Mouse (Mus musculus): Measurements from ENCODE around the gene Wipi2.

The Wipi2 gene

GRCm38 (mm10) chr5:142692971-142693737 lies 65.7 kb downstream of the Wipi2 start:
- WGBS = 39% methylated on average over 12 of the region's 12 CpGs

- WGBS = 35% methylated on average over 8 of the region's 8 CpGs
Measured at GRCm38 (mm10) chr5:142693738-142694430, 66.4 kb downstream of the Wipi2 start.

- 28% methylated on average over 12 of the region's 12 CpGs for WGBS
Measured at GRCm38 (mm10) chr5:142694627-142695340, 67.3 kb downstream of the Wipi2 start.

- WGBS = 36% methylated on average over 6 of the region's 6 CpGs
Measured at GRCm38 (mm10) chr5:142696258-142696657, 68.8 kb downstream of the Wipi2 start.

- 49% methylated on average over 6 of the region's 6 CpGs for WGBS
Measured at GRCm38 (mm10) chr5:142696865-142697264, 69.4 kb downstream of the Wipi2 start.

- 43% methylated on average over 2 of the region's 2 CpGs for WGBS
Measured at GRCm38 (mm10) chr5:142697742-142698141, 70.2 kb downstream of the Wipi2 start.

GRCm38 (mm10) chr5:142700842-142701589 lies 73.5 kb downstream of the Wipi2 start:
- 23% methylated on average over 15 of the region's 15 CpGs for WGBS

- 1% methylated on average over 68 of the region's 72 CpGs for WGBS
Measured at GRCm38 (mm10) chr5:142701651-142702510, 74.4 kb downstream of the Wipi2 start.

GRCm38 (mm10) chr5:142702511-142703138 lies 75.1 kb downstream of the Wipi2 start:
- WGBS = 16% methylated on average over 18 of the region's 18 CpGs

- WGBS = 26% methylated on average over 10 of the region's 10 CpGs
Measured at GRCm38 (mm10) chr5:142703569-142703968, 76.1 kb downstream of the Wipi2 start.

- WGBS = 95% methylated on average over 5 of the region's 5 CpGs
Measured at GRCm38 (mm10) chr5:142707709-142708108, 80.2 kb downstream of the Wipi2 start.

GRCm38 (mm10) chr5:142709436-142709835 lies 81.9 kb downstream of the Wipi2 start:
- WGBS = 78% methylated on average over 7 of the region's 7 CpGs

GRCm38 (mm10) chr5:142712373-142712772 lies 84.9 kb downstream of the Wipi2 start:
- 81% methylated on average over 5 of the region's 5 CpGs for WGBS

GRCm38 (mm10) chr5:142713966-142714365 lies 86.5 kb downstream of the Wipi2 start:
- WGBS = 81% methylated on average over 10 of the region's 10 CpGs

- WGBS = 86% methylated on average over 9 of the region's 9 CpGs
Measured at GRCm38 (mm10) chr5:142715059-142715458, 87.6 kb downstream of the Wipi2 start.

GRCm38 (mm10) chr5:142716056-142716455 lies 88.6 kb downstream of the Wipi2 start:
- WGBS = 82% methylated on average over 6 of the region's 6 CpGs

- 23% methylated on average over 4 of the region's 4 CpGs for WGBS
Measured at GRCm38 (mm10) chr5:142718037-142718436, 90.5 kb downstream of the Wipi2 start.

- WGBS = 73% methylated on average over 25 of the region's 25 CpGs
Measured at GRCm38 (mm10) chr5:142718486-142718885, 91.0 kb downstream of the Wipi2 start.

GRCm38 (mm10) chr5:142719897-142720296 lies 92.4 kb downstream of the Wipi2 start:
- WGBS = 79% methylated on average over 13 of the region's 13 CpGs

Measured in cerebral cortex, adult 2 months (tissue).